Mouse (Mus musculus) kidney, adult 2 months (tissue): ENCODE data around the gene Ppp1r9a.

Source experiments
- CTCF ChIP-seq: fragments of 200-500 bp; conservative IDR thresholded peaks from 2 replicates; pipeline ENCODE4 v1.5.1; 2011; ENCODE audit warnings: low read depth, mild to moderate bottlenecking, control low read depth, low read length, moderate library complexity, mixed read lengths; ENCODE audit not compliant: insufficient read depth, insufficient read length
- POLR2A ChIP-seq: fragments of 200-500 bp; IDR thresholded peaks from one replicate; pipeline ENCODE4 v1.6.1; 2011; ENCODE audit warnings: low read depth, low read length, control low read depth

- TF ChIP-seq POLR2A (no peak), CTCF (no peak)
Observed at GRCm38 (mm10) chr6:5008166-5008565, 105.4 kb downstream of the Ppp1r9a start.
